Mouse (Mus musculus) limb, embryonic 14.5 days (tissue): ENCODE measurements at regions not wholly inside any gene's neighbourhood (a gene's known extent, or its start where the extent isn't known, plus 50 kb on each side); places are given as distances from the start of the nearest gene placed in this dataset.

ENCODE experiments used
- ATAC-seq: fragments of 200-750 bp; cut with Nextera tagmentation; 2 replicates; pipeline ENCODE4 v1.8.0; 2017; ENCODE audit warnings: low read depth, moderate number of reproducible peaks, moderate TSS enrichment; ENCODE audit not compliant: low FRiP score
- DNase-seq: peaks from one replicate; pipeline ENCODE4 v3.0.0-alpha.2; 2015; ENCODE audit warnings: low spot score
- H3K27ac ChIP-seq: fragments of 300-500 bp; sonication (generic); replicated peaks from 2 replicates; pipeline ENCODE4 v1.5.1; 2014; ENCODE audit warnings: low read depth, mild to moderate bottlenecking, low read length, moderate library complexity, mixed read lengths
- H3K27me3 ChIP-seq: fragments of 300-500 bp; sonication (generic); 2 replicates; pipeline ENCODE4 v1.6.1; 2014; ENCODE audit warnings: low read length, mixed read lengths; ENCODE audit not compliant: control insufficient read depth, insufficient read depth
- H3K36me3 ChIP-seq: fragments of 300-500 bp; sonication (generic); 2 replicates; pipeline ENCODE4 v1.6.1; 2014; ENCODE audit warnings: mild to moderate bottlenecking, low read length, moderate library complexity, mixed read lengths; ENCODE audit not compliant: control insufficient read depth, insufficient read depth
- H3K4me1 ChIP-seq: fragments of 300-500 bp; sonication (generic); 2 replicates; pipeline ENCODE4 v1.6.1; 2014; ENCODE audit warnings: antibody characterized with exemption, low read length, mixed read lengths; ENCODE audit not compliant: control insufficient read depth, insufficient read depth
- H3K4me2 ChIP-seq: fragments of 300-500 bp; sonication (generic); replicated peaks from 2 replicates; pipeline ENCODE4 v1.6.1; 2014; ENCODE audit warnings: low read depth, mild to moderate bottlenecking, low read length, moderate library complexity; ENCODE audit not compliant: severe bottlenecking
- H3K4me3 ChIP-seq: fragments of 300-500 bp; sonication (generic); replicated peaks from 2 replicates; pipeline ENCODE4 v1.5.1; 2014; ENCODE audit warnings: low read length
- H3K9ac ChIP-seq: fragments of 300-500 bp; sonication (generic); 2 replicates; pipeline ENCODE4 v1.6.1; 2014; ENCODE audit warnings: mild to moderate bottlenecking, low read depth, low read length, moderate library complexity; ENCODE audit not compliant: severe bottlenecking
- H3K9me3 ChIP-seq: fragments of 300-500 bp; sonication (generic); 2 replicates; pipeline ENCODE4 v1.6.1; 2016; ENCODE audit warnings: low read length; ENCODE audit not compliant: control insufficient read depth
- POLR2A ChIP-seq: fragments of 200-500 bp; IDR thresholded peaks from 2 replicates; pipeline ENCODE4 v1.8.0; 2012; ENCODE audit warnings: inconsistent platforms, mild to moderate bottlenecking, moderate library complexity, borderline replicate concordance; ENCODE audit not compliant: insufficient read depth, insufficient read length; ENCODE audit errors: extremely low read depth
- WGBS: fragments of 180-500 bp; shearing (Covaris S2); extraction: QIAGEN DNeasy Blood & Tissue Kit; methylation state at CpG from one replicate; pipeline ENCODE4 v1.1.7; 2014; 5-methylcytosine and 5-hydroxymethylcytosine counted together

DNA sequence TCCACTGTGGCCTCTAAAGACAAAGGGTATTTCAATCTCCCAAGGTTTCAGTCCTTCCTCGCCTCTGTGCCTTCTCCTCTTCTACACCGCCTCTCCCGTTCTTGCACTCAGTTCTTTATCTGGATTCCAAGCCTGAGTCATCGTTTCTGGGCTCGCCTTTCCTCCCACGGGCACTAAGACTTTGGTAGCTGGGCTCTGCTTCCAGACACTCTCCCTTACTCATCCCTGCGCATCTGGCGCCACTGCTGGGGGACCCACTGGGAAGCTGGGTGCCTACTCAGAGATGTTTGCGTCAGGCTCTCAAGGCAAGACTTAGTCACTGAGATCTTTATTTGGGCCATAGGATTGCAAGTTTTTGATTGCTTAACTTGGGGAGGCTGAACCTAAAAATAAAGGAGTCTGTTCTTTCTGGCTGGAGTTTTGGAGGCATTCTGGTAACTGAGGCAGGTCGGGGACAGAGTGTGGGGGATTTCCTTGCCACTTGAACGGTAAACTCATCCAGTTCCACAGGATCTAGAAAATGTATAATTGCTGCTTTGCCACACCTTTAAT is 143.5 kb upstream of the Phyhipl start:
- H3K27me3 ChIP-seq = no peaks in the 10 kb centered on the region
- no peak overlapping the region for H3K4me2 ChIP-seq
- WGBS = 85% methylated on average over 11 of the region's 11 CpGs
- no peak for TF ChIP-seq POLR2A
- DNase-seq = no peak
- H3K4me1 ChIP-seq = 0 out of 2 replicates have a peak, but pooled peaks cover 4% of the 10 kb centered on the region
- H3K36me3 ChIP-seq = no peaks in the 10 kb centered on the region
- H3K9ac ChIP-seq = no peak overlapping the region
- no peaks in the 10 kb centered on the region for H3K9me3 ChIP-seq
- H3K4me3 ChIP-seq = no peak overlapping the region
- ATAC-seq = no peak
- no peak overlapping the region for H3K27ac ChIP-seq

DNA sequence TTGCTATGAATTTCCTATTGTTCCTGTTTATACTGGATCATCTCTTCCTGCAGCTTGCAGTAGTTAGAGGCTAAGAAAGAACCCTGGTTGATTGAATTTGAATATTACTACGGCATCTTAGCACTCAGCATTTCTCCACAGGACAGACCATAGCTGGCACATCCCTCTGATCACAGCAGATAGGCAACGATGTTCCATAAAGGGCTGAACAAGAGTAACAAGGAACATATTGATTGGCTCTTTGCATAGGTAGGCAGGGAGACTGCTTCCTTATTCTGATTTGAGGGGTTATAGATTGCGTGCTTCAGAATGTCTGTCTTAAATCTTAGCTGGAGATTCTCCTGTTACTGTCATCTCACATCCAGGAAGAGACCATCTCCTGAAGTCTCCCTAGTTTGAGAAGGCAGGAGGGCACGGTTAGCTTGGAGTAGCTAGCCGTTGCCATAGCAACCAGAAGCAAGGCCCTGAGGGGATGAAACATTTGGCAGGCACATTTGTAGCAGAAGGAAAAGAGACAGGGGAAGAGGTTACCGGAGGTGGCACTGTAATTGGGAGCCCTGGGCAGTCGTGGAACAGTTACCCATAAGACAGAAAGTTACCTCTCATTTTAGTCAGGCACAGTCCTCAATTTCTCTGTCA is 133.2 kb upstream of the Phyhipl start:
- H3K27ac ChIP-seq = no peak overlapping the region
- ATAC-seq = no peak
- DNase-seq = no peak
- no peaks in the 10 kb centered on the region for H3K4me1 ChIP-seq
- no peaks in the 10 kb centered on the region for H3K9me3 ChIP-seq
- 45% methylated on average over 7 of the region's 7 CpGs for WGBS
- no peak overlapping the region for H3K4me3 ChIP-seq
- TF ChIP-seq POLR2A = no peak
- no peaks in the 10 kb centered on the region for H3K27me3 ChIP-seq
- no peak overlapping the region for H3K4me2 ChIP-seq
- H3K36me3 ChIP-seq = no peaks in the 10 kb centered on the region
- H3K9ac ChIP-seq = no peak overlapping the region

DNA sequence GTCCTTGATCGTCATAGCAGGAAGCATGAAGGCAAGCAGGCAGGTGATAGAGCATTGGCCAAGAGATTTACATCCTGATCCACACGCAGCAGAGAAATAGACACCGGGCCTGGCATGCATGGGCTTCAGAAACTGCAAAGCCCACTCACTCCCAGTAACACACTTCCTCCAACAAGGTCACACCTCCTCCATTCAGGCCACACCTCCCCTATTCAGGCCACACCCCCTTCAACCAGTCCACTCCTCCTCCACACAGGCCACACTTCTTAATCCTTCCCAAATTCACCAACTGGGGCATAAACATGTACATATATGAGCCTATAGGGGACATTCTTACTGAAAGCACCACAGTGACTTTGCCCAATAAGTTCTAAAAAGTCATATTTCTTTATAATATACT is 125.3 kb upstream of the Phyhipl start:
- Histone ChIP-seq H3K27ac (no peak overlapping the region), H3K36me3 (no peaks in the 10 kb centered on the region), H3K9ac (no peak overlapping the region), H3K27me3 (no peaks in the 10 kb centered on the region), H3K4me2 (no peak overlapping the region), H3K4me1 (no peaks in the 10 kb centered on the region), H3K9me3 (no peaks in the 10 kb centered on the region), H3K4me3 (no peak overlapping the region)
- DNase-seq (no peak), ATAC-seq (no peak)
- no peak for TF ChIP-seq POLR2A
- 90% methylated on average over 3 of the region's 3 CpGs for WGBS

DNA sequence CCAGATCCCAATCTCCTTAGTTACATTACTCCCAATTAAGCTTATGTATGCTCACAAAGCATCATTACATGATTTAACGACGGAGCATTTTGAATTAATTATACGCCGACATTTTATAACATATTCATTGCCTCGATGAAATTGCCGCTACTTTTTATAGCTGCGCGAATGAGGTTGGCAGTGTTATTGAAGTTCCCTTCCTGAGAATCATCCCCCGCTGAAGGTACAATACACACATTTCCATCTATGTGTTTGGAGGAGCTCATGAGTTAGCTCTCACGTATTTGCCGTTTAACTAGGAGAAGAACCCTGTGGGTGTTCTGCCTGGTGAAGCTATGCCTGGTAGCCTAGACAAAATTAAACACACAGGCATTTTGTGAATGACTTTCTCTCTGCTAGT is 122.8 kb upstream of the Phyhipl start:
- H3K36me3 ChIP-seq = no peaks in the 10 kb centered on the region
- no peaks in the 10 kb centered on the region for H3K4me1 ChIP-seq
- WGBS = 60% methylated on average over 11 of the region's 11 CpGs
- no peak overlapping the region for H3K4me2 ChIP-seq
- no peak for TF ChIP-seq POLR2A
- H3K27me3 ChIP-seq = no peaks in the 10 kb centered on the region
- ATAC-seq (no peak), DNase-seq (no peak)
- H3K27ac ChIP-seq = no peak overlapping the region
- no peaks in the 10 kb centered on the region for H3K9me3 ChIP-seq
- H3K4me3 ChIP-seq = no peak overlapping the region
- H3K9ac ChIP-seq = no peak overlapping the region

DNA sequence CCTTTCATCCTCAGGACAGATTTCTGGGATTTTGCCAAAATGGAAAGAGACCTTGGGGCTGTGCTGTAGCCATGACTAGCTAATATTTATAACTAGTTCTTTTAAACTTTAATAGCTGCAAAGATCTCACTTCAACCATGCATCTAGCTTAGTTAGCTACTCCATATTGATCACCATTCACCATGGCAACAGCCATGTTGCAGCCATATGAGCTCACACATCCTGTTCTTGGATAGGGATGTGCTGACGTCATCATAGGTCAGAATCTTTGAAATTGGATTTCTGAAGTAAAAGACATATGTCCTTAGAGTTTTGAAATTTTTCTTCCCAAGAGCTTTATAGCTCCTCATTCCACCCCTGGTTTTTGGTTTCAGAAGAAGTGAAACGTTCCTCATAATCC is 118.8 kb upstream of the Phyhipl start:
- Histone ChIP-seq H3K9ac (no peak overlapping the region), H3K4me1 (no peaks in the 10 kb centered on the region), H3K9me3 (no peaks in the 10 kb centered on the region), H3K27ac (no peak overlapping the region), H3K36me3 (no peaks in the 10 kb centered on the region), H3K27me3 (no peaks in the 10 kb centered on the region), H3K4me3 (no peak overlapping the region), H3K4me2 (no peak overlapping the region)
- ATAC-seq (no peak), DNase-seq (no peak)
- 63% methylated on average over 2 of the region's 2 CpGs for WGBS
- no peak for TF ChIP-seq POLR2A

DNA sequence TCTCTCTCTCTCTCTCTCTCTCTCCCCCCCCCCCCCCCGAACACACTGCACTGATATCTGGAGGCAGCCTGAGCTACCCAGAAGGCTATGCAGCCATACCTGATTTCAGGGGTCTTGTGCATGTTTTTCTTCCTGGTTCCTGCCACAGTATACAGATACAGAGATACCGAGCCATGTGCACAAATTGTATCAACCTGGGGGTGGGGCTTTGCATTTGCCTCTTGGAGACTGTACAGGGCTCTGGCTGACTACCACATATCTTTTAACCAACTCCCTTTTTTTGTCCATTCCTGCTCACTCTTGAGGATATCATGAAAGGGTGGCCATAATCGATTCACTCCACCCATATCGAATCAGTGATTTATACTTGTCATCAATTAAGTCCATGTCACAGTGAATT is 118.4 kb upstream of the Phyhipl start:
- Histone ChIP-seq H3K36me3 (no peaks in the 10 kb centered on the region), H3K4me3 (no peak overlapping the region), H3K9me3 (no peaks in the 10 kb centered on the region), H3K4me1 (no peaks in the 10 kb centered on the region), H3K27me3 (no peaks in the 10 kb centered on the region), H3K27ac (no peak overlapping the region), H3K4me2 (no peak overlapping the region), H3K9ac (no peak overlapping the region)
- DNase-seq = no peak
- WGBS = 83% methylated on average over 4 of the region's 4 CpGs
- no peak for ATAC-seq
- TF ChIP-seq POLR2A = no peak
